Mouse (Mus musculus) bone marrow, adult 2 months (tissue): ENCODE results near the gene Tac4. TPM values are rescaled to one million over a fixed set of nuclear protein-coding genes. Genes with fewer than 3 reads are reported as not detected.

Experiments
- H3K27ac ChIP-seq: fragments of 200-500 bp; 2 replicates; pipeline ENCODE4 v1.5.1; 2012; ENCODE audit warnings: low read depth, mild to moderate bottlenecking, control low read depth, inconsistent platforms, low read length; ENCODE audit not compliant: control insufficient read depth, poor library complexity, insufficient read depth
- H3K4me1 ChIP-seq: fragments of 200-500 bp; 2 replicates; pipeline ENCODE4 v1.6.1; 2011; ENCODE audit warnings: low read length; ENCODE audit not compliant: control insufficient read depth, insufficient read depth
- H3K4me3 ChIP-seq: fragments of 200-500 bp; replicated peaks from 2 replicates; pipeline ENCODE3; 2011; ENCODE audit warnings: mild to moderate bottlenecking, low read depth, low read length, control low read depth; ENCODE audit not compliant: control insufficient read depth
- CTCF ChIP-seq: fragments of 200-500 bp; IDR thresholded peaks from 2 replicates; pipeline ENCODE4 v1.5.1; 2011; ENCODE audit warnings: low read length, control low read depth; ENCODE audit not compliant: control insufficient read depth, insufficient read depth
- POLR2A ChIP-seq: fragments of 200-500 bp; IDR thresholded peaks from 2 replicates; pipeline ENCODE4 v1.6.1; 2011; ENCODE audit warnings: low read depth, mild to moderate bottlenecking, control low read depth, low read length, borderline replicate concordance; ENCODE audit not compliant: control insufficient read depth
- WGBS: fragments of 180-500 bp; shearing (Covaris S2); methylation state at CpG from one replicate; pipeline ENCODE4 v1.1.7; 2018; 5-methylcytosine and 5-hydroxymethylcytosine counted together
- polyA plus RNA-seq: library from polyadenylated mRNA; stranded (reverse); fragments of >200 nt; gene quantifications from 2 replicates; pipeline ENCODE4 v1.2.4, GENCODE M21; 2011; ENCODE audit warnings: low replicate concordance; ENCODE audit not compliant: missing spikeins, insufficient read depth, insufficient read length

The Tac4 gene
- polyA plus RNA-seq, 1 experiment = not detected

DNA sequence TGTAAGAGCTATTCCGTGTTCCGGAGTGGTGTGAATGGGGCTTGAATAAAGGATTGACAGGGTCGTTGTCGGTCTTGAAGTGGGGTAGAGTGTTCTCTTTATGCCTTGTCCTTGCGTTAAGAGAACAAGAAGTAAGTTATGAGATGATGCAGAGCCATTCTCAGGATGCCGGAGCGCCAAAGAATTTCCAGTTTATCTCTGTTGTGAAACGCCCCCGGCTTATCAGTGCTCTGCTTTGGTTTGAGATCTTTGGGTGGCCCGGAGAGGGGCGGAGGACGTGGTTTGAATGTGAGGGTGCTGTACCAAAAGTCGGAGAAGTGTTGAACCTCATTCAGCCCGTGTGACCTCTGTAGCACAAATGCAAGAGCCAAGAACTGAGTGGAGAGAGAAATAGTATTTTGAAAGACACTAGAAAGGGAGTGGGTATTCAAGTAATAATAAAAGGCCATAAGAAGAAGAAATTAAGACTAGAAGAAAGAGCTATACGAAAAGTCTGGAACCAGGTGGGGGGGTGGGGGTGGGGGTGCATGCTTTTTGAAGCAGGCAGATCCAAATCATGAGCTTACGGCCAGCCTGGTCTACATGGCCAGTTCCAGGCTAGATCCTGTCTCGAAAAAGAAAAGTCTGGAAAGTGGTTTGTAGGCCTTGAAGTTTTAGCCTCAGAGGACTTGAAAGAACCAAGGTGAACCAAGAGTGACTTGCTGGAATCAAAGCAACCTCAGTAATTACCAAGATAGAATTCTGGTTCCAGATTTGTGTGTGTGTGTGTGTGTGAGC, 49.5 kb downstream of the Tac4 start:
- TF ChIP-seq CTCF = no peak
- TF ChIP-seq POLR2A = no peak; the same call in 1 of the 2 replicates
- Histone ChIP-seq H3K4me3 (peak overlapping the region; percentile 90), H3K4me1 (no peaks in the 10 kb centered on the region; the same call in 1 of the 2 replicates), H3K27ac (peak overlapping the region; percentile 74)
- 4% methylated on average over 17 of the region's 17 CpGs for WGBS

DNA sequence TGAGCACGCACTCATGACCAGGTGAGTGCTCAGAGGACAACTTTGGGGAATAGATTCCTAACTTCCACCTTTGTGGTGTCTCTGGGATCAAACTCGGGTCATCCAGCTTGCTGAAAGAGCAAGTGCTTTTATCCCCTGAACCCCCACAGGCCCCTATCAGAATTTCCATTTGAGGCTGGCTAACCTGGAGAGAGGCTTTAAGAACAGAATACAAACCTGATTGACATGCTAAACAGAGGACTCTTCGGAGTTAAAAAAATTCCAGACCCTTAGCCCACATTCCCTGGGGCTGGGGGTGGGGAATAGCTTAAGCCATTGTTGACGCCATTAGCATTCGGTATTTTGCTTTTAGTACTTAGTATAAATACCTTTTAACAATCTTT, 50.1 kb downstream of the Tac4 start:
- Histone ChIP-seq H3K4me3 (no peak overlapping the region), H3K27ac (no peak overlapping the region)

DNA sequence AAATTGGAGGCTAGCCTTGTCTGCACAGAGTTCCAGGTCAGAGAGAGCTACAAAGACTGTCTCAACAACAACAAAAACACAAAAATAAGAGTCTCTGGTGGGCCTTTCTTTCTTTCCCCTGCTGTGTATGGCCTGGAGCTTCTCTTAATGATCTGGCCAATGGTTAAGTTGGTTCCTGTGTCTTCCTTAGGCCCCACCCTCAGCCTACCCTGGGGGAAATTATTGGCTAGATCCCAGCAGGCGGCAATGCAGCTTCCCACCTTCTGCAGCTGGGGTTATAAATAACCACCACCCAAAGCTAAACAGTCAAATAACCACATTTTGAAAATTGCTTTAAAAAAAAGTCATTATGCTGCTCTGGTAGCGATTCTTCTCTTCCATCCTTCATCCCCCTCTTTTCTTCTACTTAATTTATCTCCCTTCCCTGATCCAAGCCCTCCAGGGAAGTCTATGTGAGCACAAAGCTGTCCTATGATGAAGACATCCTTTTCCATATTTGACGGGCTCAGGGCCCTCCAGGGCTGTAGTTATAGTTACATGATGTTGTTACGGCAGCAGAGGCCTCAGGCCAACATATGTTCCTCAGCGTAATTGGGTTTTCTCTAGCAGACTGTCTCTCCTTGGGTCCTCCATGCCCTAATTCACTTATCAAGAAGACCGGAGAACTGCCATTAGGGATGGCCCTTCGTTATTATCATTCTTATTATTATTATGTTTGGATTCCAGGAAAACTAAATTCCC, 54.1 kb downstream of the Tac4 start:
- Histone ChIP-seq H3K27ac (no peak overlapping the region), H3K4me3 (no peak overlapping the region), H3K4me1 (peaks cover 3% of the 10 kb centered on the region)
- no peak for TF ChIP-seq POLR2A
- TF ChIP-seq CTCF = no peak
- WGBS = 65% methylated on average over 7 of the region's 7 CpGs

More for the DNA sequence above, 50.1 kb downstream of the Tac4 start:
- no peak for TF ChIP-seq POLR2A
- no peak for TF ChIP-seq CTCF
- WGBS = 75% methylated on average over 5 of the region's 5 CpGs
- no peaks in the 10 kb centered on the region; the same call in 1 of the 2 replicates for H3K4me1 ChIP-seq

DNA sequence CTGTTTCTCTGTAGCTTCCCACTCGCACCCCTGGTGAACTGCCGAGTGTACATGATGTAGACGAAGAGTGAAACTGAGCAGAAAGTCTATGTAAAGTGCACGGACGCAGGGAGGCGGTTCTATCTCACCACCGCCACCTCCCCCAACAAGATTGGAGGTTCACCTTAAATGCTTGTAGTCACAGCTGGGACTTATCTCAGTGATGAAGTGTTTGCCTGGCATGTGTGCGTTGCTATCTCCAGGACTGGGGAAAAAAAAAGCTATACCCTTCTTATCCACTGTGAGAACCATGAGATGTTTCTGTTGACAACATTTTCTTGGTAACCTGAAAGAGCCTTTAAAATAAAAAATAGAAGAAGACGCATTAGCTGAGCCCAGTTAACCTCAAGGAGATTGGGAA, 56.8 kb downstream of the Tac4 start:
- no peak overlapping the region for H3K4me3 ChIP-seq
- WGBS = 60% methylated on average over 9 of the region's 9 CpGs
- peaks cover 3% of the 10 kb centered on the region for H3K4me1 ChIP-seq
- H3K27ac ChIP-seq = 0 out of 2 replicates have a peak overlapping the region, but pooled peaks have one; percentile 19
- TF ChIP-seq CTCF (no peak), POLR2A (no peak)

Other genes starting within 250 kb of the Tac4 start
- gene Pdk2, start 220.2 kb upstream of the Tac4 start, polyA plus RNA-seq = 3.2 and 8.1 TPM in 2 replicates
- 0.27 and 2.1 TPM in 2 replicates for gene Itga3, start 184.7 kb upstream of the Tac4 start, polyA plus RNA-seq
- gene Dlx3, start 141.4 kb upstream of the Tac4 start, polyA plus RNA-seq = 0.57 TPM in 1 of 2 replicates, not detected in the other
- gene Dlx4, start 115.3 kb upstream of the Tac4 start, polyA plus RNA-seq = not detected in 2 replicates
- gene Kat7, start 48.7 kb downstream of the Tac4 start, polyA plus RNA-seq = 26.3 and 39.0 TPM in 2 replicates
- 167 and 178 TPM in 2 replicates for gene Fam117a, start 75.5 kb downstream of the Tac4 start, polyA plus RNA-seq
- 34.9 and 49.3 TPM in 2 replicates for gene Slc35b1, start 123.2 kb downstream of the Tac4 start, polyA plus RNA-seq
- 57.9 and 61.3 TPM in 2 replicates for gene Spop, start 152.6 kb downstream of the Tac4 start, polyA plus RNA-seq